Mouse (Mus musculus) neural tube, embryonic 10.5 days (tissue): Measurements from ENCODE around the gene Ppp2r3a.
A peak's percentile ranks its signal among the peaks of the same experiment; 100 is the strongest.

ENCODE experiments used
- DNase-seq: peaks from one replicate; pipeline ENCODE4 v3.0.0-alpha.2; 2017; ENCODE audit warnings: low spot score; ENCODE audit errors: extremely low spot score

Gene Ppp2r3a

GRCm38 (mm10) chr9:101075091-101075581, 176.5 kb downstream of the Ppp2r3a start:
- DNase-seq = peak; percentile 50

DNA sequence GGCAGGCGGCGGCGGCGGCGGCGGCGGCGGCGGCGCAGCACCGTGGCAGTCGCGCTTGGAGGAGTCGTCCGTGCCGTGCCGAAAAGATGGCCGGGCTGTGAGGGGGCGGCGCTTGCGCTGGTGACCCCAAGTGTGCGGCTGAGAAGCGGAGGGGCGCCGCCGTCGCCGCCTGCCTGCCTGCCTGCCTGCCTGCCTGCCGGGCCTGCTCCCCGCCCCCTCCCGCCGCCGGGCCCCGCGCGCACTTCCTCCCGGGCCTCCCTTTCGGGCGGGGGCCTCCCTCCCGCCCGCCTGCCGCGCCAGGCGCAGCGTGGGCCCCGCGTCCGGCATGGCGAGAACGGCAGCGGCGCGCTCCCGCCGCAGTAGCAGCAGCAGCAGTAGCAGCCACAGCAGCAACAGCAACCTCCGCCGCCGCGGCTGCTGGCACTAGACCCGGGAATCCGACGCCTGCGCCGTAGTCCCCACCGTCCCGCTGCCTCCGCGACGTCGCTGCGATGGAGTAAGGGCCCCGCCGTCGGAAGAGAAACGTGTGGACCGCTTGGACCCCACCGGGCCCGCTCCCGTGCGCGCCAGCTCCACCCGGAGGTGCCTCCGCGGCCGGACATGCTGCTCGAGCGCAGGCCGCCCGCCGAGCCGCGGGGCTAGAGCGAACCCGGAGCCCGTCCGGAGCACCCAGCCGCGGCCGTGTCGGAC, 177.1 kb downstream of the Ppp2r3a start:
- peak; percentile 84 for DNase-seq

GRCm38 (mm10) chr9:101073987-101074331, 177.6 kb downstream of the Ppp2r3a start, which contains the start of gene Msl2:
TSS of gene Msl2 (plus strand) at chr9:101074101.
- no peak for DNase-seq

GRCm38 (mm10) chr9:101073041-101073986, 178.3 kb downstream of the Ppp2r3a start:
- DNase-seq = peak; percentile 97

DNA sequence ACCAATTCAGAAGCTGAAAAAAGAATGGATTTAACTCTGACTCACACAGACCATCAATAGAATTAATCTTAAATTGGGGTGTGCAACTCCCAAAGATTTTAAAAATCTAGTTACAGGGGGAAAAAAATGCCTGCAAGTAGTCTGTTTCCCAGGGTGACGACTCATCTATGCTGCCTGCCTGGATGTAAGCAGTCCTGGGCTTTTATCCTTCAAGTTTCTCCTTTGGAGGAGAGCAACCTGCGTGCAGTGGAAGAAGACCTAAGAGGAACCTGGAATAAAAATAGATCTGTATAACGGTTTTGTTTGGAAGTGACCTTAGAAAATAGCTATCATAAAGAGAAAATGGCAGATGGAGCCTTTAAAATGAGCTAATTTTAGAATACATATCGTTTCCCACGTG, 179.1 kb downstream of the Ppp2r3a start:
- DNase-seq = no peak

GRCm38 (mm10) chr9:101069781-101070180, 181.8 kb downstream of the Ppp2r3a start:
- DNase-seq = no peak

DNA sequence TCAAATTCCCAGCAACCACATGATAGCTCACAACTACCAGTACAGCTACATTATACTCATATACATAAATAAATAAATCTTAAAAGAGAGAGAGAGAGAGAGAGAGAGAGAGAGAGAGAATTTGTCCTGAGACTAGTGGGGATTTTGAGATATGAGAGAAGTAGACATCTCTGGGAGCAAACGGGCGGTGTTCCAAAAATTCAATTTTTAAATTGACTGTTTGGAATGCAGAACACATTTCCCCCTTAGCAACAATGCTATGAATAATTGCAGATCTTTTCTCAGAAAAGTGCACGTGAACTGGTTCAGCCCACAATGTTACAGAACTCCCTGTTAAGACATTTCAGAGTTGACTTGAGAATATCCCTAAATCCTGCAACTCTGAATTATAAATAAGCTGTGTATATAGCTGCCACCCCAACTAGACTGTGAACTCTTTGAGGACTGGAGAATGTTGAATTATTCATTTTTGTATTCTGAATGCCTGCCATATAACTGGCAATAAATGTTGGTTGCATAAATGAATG, 186.5 kb downstream of the Ppp2r3a start:
- no peak for DNase-seq

- DNase-seq = no peak
Observed at GRCm38 (mm10) chr9:101062253-101062780, 189.3 kb downstream of the Ppp2r3a start.

GRCm38 (mm10) chr9:101061035-101061434, 190.6 kb downstream of the Ppp2r3a start:
- DNase-seq = no peak

GRCm38 (mm10) chr9:101057156-101057555, 194.4 kb downstream of the Ppp2r3a start:
- DNase-seq = no peak
